Mouse (Mus musculus) thymus, postnatal 25 days (tissue): ENCODE data around the gene Adgrl2.

ENCODE experiments used
- DNase-seq: peaks from one replicate; pipeline ENCODE4 v3.0.0; 2022

The Adgrl2 gene

DNA sequence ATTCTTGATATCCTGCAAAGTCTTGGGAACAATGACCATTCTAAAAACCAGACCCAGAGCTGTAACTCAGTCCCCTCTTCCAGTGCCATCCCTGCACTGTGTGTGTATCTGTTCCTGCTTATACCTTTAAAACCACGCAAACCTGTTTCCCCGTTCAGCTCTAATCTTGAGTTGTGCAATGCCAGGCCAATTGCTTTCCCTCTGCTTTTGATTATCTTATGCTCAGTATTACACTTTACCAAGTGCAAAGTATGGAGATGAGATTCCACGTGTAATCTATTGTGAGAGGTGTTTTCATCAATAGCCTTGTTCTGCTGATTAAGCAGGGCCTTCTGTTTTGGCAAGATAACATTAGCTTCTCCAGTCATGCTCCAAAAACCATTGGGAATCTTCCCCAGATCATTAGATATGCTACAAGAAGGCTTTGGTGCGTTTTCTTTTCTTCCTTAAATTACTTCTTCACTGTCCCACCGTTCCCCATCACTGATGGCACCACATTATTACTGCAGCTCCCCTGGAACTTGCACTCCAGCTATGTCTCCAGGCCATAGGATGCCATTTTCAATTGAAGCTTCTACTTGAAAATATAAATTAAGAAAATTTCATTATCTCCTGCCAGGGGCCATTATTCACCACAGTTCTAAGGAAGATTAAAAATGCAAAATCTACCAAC is 118.4 kb downstream of the Adgrl2 start:
- no peak for DNase-seq

DNA sequence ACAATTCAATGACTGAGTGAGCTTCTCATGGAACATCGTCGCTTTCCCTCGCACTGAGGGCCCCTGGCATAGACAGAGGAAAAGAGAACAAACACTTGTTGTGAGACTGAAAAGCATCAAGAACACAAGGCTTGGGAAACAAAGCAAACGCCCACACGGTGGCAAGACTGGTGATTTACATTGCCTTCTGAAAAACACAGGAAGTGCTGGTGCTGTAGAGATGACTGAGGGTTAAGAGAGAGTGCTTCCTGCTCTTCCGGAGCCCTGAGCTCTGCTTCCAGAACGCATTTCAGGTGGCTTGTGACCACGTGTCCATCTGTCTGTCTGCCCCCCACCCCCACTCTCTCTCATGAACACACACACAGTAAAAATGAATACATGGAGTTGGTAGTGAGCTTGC is 122.7 kb downstream of the Adgrl2 start:
- peak; percentile 25 for DNase-seq

DNA sequence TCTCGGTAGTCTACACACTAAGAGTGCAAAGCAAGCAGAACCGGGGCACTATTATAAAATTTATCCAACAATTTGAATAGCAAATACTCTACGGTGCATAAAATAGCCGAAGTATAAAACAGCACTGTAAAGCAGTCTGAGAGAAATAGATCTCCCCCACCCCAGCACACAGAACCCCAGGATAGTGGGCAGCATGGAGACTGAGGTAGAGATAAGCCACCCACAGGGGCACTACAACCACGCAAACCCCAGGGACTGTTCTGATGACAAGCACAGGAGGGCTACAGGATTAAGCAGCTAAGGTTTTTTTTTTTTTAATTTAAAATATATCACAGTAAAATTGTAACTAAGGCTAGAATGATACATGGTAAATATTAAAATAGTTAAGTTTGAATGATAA is 123.7 kb downstream of the Adgrl2 start:
- no peak for DNase-seq

DNA sequence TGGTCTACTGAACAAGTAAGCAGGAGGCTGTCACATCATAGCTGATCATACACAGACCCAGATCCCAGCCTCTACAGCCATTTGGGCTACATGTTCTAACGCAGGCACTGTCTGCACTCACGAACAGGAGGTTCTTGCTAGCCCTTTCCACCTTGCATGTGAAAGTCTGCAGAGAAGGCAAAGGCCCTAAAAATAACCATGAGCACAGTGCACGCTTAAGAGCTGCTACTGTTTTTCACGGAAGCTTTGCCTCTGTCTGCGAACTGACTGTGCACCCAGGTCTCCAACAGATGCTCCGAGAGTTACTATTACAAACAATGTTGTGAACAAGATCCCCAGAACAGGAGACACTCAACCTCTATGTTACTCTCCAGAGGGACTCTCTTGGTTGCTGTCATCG is 124.3 kb downstream of the Adgrl2 start:
- DNase-seq = no peak

DNA sequence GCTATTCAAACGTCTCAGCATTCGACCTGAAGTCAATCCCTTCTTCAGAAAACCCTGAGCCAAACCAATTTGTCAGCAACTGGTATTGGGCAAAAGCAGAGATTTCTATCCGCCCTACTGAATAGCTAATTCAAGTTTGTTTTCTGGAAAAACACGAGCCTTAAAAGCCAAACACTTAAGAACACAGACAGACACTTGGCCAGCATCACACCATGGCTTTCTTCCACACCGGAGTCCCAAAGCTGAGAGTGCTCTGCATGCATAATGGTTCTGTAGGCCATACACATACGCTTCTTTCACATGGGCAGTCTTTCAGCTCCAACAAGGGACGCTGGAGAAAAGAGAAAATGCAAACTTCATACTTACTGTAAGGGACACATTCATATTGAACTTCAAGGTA is 125.1 kb downstream of the Adgrl2 start:
- no peak for DNase-seq

DNA sequence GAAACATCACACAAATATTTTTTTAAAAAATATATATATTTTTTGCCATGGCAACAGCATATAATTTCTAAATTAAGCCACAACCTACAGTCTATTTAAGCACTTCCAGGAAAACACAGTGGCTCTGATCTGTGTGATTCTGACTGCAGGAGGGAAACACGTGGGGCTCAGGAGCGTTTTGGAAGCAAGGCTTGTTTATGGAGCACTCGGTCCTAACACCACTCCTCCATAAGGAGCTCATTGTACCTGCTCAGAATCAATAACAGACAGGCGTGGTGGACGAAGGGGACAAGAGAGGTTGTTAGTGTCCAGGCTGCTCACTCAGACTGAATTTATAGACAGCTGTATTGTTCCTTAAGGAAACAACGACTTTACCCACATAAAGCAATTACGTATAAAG is 128.5 kb downstream of the Adgrl2 start:
- DNase-seq = no peak

DNA sequence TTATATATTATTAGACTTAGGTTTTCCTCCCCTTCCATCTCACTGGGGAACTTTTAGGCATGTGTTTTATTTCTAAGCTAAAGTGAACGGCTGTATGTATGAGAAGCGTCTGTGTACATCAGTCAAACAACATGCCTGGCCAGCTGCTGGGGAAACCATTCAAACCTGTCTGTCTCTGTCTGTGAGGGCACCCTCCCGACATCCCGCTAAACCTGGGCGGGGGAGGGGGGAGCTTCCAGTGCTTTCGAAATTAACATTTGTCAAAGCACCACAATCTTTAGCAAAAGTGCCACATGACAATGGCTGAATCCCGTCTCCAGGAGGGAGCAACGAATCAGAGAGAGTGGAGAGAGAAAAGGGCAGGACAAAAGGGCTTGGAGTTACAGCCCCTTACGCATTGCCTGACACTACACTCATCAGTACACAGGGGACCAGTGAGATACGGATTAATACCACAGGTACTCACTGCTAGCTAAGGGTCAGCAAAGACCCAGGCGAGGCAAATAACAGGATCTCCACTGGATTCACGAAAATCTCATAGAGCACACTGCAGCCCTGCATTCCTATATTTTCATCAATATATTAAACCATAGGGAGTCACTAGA is 135.9 kb downstream of the Adgrl2 start:
- DNase-seq = no peak

DNA sequence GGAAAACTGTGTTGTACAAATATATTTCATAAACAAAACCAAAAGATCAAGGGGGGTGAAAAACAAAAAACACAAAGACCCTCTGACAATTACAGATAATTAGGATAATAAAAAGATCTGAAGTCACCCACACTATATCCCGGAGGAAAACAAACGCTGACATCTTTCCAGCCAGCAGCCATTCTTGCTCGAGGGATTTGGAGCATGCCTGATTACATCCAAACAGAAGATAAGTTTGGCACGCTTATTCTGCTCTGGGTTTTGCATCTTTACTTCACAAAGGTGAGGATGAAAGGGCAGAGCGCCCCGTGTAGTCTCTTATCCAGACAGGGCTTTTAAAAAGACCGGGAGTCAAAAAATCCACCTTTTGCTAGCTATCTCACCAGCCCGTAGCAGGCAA is 137.0 kb downstream of the Adgrl2 start:
- no peak for DNase-seq

DNA sequence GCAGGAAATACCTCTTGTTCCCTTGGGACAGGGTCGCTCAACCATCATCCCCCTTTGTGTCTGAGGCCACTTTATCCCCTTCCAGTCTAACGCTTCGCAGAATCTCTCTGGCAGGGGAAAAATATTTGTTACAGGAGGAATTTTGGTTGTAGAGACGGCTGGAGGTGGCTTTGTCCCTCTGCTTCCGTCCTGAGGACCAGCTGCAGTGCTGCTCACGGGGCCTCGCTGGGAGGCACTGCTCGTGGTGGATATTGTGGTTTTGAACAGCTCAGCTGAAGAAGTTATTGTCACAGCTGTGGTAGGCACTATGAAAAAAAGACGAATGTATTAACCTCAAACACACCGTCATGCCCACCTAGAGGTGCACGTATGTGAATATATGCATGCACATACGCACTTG is 137.8 kb downstream of the Adgrl2 start:
- DNase-seq = peak; percentile 51

DNA sequence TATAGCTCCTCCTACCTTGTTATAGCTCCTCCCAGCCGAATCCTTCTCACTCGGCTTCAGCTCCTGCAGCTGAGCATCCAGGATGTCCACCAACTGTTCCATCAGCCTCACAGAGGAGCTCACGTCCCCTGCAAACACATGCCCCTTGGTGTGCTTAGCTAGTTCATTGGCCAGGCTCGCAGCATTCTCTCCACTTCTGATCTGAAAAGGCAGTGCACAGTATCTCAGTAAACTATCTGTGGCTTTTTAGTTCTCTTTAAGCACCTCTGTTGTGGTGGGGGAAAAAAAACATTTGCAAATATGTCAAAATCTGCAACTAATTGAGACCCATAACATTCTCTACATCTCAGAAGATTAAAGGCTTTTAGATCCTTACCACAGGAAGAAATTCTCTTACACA is 139.5 kb downstream of the Adgrl2 start:
- DNase-seq = peak; percentile 14

DNA sequence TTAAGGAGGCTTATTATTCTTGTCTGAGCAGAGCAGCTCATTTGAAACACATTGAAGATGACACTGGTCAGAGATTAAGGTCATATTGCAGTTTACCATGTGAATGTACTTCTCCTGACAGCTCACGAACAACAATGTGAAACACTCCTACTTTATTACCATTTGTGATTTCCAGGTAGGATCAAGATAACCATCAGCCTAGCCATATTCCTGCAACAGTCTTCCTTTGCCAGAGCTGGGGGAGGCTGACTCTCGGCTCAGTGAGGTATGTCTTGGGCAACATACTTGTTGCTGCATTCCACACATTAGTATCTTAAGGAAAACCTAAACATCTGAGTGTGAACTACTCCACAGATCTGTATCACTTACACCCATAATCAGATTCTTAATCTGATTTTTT is 142.0 kb downstream of the Adgrl2 start:
- DNase-seq = no peak

DNA sequence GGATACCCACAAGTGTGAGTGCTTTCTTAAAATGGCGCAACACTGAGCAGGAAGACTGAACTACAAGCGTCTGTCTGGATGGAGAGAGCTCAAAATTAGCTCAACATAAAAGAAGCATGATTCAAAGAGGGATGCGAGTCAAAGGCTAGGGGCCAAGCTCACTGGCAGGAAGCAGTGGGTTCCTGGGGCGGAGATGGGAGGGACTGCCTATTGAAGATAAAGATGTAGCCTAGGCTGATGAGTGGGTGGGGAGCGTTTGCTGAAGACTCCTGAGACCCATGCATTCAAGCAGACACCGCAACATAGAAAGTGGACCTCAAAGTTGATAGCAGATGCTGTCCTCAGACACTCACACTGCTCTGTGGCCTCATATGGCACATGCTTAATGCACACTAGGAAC is 146.2 kb downstream of the Adgrl2 start:
- DNase-seq = no peak

DNA sequence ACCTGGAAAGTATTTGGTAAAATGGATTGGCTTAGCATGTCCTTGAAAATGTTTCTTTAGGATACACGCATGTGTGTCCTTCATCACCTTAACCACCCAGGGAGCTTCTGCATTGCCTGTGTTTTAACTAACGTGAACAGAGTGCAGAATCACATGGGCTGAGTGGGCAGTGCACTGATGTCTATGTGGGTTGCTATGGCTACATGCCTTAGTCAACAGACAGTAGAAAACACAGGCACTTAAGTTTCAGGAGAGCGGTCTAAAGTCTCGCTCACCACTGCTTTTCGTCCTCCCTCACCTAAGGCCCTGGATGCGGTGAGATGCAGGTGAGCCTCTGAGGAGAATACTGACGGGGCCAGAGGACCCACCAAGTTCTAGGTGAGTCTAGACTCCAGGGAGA is 147.8 kb downstream of the Adgrl2 start:
- no peak for DNase-seq

DNA sequence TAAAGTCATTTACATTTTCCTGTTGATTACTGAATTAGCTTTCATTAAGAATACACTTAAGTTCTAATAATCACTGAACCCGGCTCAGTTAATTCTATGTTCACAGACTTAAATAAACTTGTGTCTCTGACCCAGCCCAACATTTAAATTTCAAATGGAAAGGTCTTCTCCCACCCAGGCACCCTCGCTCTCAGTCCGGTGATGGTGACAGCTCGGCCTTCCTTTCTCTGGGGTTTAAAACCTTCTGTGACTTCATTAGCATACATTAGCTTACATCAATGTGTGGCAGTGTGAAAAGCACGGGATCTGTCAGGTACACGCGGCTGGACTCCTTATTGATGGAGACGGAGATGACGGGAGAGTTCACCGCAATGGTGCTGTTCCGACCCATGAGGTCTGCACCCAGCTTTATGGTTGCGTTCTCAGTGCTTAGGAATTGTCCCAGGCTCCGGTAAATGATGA is 151.5 kb downstream of the Adgrl2 start:
- no peak for DNase-seq

DNA sequence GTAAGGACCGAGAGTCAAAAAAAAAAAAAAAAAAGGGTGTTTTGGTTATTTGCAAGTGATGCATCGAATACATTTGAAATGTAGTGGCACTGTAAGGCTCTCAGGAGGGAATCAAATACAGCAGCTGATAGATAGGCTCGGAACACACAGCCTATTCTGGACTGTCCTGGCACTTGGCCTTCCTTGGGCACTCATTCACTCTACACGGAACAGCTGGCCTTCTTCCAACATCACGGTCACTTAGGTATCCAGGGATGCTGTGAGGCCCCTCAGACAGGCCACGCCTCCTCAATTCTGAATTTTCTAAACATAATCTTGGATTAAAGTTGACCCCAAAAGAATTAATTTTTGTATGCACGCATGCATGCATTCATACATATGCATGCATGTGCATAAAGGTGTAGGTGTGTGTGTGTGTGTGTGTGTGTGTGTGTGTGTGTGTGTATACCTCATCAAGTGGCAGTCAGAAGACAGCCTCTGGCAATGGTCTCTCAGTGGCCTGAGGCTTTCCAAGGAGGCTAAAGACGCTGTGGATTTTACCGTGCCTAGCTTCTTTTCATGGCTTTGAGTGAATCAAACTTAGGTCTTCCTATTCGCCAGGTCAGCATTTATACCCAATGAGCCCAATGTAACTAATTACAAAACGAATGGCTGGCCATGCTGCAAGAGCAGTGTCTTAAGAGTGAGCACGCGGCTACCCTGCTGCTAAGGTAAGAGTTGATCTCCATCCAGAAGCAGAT is 152.1 kb downstream of the Adgrl2 start:
- no peak for DNase-seq

DNA sequence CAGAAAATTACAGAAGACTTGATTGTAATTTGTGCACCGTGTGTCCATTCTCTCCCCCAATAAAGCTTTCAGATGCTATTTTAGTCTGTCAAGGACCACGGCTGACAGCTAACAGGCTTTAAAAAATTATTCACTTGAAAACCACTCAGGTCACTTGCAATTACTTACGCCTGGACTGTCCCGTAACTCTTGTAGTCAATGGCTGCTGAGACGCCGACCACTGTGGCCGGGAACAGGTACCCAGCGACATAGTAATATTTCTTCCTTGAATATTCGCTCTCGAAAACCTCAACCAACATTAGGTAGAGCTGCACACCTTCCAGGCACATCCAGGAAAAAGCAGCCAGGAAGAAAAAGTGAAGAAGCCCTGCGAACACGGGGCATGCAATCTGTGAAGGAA is 155.2 kb downstream of the Adgrl2 start:
- no peak for DNase-seq

DNA sequence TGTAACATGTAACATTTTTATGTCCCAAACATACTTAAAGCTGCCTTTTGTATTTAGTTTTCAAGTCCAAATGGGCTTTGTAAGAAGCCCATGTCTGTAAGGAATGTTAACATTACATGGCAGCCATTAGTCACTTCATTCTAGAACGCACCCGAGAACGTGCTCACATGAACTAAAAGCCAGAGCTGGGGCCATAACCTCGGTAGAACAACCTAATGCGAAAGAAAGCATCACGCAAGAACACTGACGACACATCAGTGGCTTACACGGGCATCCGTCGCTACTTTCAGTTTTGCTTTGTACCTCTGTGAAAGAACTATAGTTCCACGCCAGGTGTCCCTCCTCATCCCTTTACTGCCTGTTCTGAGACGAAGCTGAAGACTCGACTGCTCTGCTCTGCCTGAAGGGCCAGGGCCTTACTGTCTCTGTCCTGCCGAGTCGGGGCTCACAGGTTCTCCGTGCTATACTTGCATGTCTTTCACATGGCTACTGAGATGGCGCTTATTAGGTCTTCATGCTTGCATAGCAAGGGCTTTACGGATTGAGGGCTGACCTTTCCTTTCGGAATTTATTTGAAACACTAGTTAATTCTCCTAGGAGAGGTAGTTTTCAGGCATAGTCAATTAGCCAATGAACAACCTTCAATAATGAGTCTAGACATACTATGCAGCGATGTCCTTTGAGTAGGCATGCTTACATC is 157.1 kb downstream of the Adgrl2 start:
- no peak for DNase-seq

DNA sequence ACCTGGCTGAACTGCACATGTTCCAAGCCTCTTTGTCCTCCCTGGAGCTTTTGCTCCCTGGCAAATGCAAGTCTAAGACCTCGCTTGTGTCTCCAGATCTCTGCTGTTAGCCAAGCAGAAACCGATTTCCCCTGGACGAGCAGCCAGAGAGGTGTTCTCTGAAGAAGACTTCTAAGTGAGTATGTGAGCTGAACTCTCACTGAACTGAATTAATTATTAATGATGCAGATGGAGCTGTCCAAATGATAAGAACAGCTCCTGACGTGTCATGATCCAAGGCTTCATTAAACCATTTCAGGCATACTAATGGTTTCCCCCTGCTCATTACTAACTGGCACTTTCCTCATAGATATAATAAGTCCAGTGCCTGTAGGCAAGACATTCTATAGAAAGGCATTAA is 158.4 kb downstream of the Adgrl2 start:
- DNase-seq = no peak

DNA sequence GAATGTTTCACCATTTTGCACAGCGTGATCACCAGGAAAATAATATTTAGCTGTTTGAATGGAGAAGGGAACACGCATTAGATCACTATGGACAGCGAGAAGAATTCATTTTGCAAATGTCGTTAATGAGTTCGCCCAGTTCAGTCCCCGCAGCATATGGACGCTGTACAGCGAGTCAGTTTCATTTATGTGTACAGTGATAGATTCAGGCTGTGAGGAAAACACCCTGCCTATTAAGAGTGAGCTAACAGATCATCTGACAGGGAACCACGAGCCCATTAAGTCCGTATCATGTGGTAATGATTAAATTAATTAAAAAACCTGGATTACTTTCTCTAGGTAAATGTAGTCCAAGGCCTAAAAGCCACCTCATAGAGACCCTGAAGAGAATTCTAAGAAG is 161.8 kb downstream of the Adgrl2 start:
- no peak for DNase-seq

DNA sequence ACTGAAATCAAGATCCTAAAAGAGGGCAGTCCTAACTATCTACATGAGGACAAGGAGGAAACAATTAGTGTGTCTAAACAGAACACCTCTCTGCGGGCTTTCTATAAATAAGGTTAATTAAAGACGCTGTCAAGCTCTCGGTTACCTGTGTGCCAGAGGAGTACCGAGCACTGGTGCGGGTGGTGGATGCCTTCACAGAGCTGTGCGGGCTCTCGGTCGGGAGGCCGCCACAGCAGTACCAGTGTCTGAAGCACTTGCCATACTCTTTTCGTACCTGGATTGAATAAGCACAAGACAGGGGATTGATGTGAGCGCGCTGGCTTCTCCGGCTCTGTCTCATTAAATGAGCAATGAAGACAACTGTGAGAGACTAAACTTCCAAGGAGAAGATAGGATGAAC is 166.8 kb downstream of the Adgrl2 start:
- no peak for DNase-seq

DNA sequence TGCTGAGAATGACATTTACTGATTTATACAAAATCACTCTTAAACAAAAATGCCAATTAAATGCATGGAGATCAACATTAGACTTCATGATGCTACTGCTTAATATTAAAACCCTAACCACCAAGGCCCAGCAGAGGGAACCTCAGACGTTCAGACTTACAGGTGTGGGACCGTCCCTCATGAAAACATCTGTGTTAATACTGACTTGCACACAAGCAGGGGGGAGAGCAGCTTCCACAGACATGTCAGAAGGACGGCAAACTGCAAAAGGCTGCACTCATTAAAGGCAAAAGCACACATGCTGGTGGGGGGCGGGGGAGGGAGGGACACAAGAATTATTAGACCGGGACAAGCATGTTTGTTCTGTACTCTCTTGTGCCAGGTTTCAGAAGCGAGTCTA is 168.7 kb downstream of the Adgrl2 start:
- DNase-seq = no peak

DNA sequence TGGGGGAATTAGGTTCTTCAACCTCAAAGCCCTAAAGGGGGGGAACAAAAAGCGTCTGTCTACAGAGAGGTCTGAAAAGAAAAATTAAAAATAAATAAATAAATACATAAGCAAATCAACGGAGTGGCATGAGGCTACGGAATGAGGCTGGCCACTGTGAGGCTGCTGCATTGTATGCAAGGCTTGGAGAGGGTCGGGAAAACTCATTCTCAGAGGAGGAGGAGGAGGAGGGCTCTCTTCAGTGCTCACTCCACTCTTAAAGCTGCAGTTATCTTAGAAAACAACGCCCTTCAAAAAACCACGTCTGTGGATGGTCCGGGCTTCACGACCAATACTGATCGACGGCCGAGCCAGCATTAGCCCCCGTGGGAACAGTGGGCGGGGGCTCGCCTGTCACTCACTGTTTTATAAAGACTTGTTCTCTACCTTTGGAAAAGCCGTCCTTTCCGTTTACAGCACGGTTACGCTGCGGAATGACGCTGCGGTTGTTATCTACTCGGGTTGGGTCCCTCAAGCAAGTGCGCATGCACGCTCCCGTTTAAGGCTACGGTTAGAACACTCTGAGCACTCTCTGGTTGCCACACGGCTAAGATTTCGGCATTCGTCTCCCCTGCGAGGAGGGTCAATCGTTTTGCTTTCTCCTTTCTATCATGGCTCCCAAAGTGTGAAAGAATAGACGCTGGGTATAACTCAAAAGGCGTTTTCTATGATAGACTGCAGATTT is 170.9 kb downstream of the Adgrl2 start:
- DNase-seq = no peak
